Mouse (Mus musculus): Measurements from ENCODE around the gene Ints7.

Gene Ints7

GRCm38 (mm10) chr1:191575458-191576247 is at the start of gene Ints7, which contains the start of gene Dtl:
Gene Ints7, plus strand, starts transcription at chr1:191575636.
Gene Dtl, minus strand, starts transcription at chr1:191575544.
- DNase-seq (ENCODE audit: low spot score in 2 of 2) = peak; percentile 98 to 99

- peak; percentile 20 to 22 for DNase-seq (ENCODE audit: low spot score in 2 of 2)
Observed at GRCm38 (mm10) chr1:191527089-191527488, 48.3 kb upstream of the Ints7 start.

- no peak for DNase-seq (ENCODE audit: low spot score in 2 of 2)
Observed at GRCm38 (mm10) chr1:191527921-191528612, 47.4 kb upstream of the Ints7 start.

- no peak for DNase-seq (ENCODE audit: low spot score in 2 of 2)
Observed at GRCm38 (mm10) chr1:191529406-191529805, 46.0 kb upstream of the Ints7 start.

GRCm38 (mm10) chr1:191531023-191531422 is 44.4 kb upstream of the Ints7 start:
- DNase-seq (ENCODE audit: low spot score in 2 of 2) = no peak

GRCm38 (mm10) chr1:191534896-191535295 is 40.5 kb upstream of the Ints7 start:
- no peak for DNase-seq (ENCODE audit: low spot score in 2 of 2)

- no peak for DNase-seq (ENCODE audit: low spot score in 2 of 2)
Observed at GRCm38 (mm10) chr1:191540300-191540699, 35.1 kb upstream of the Ints7 start.

- DNase-seq (ENCODE audit: low spot score in 2 of 2) = peak in 1 of 2 experiments; percentile 26
Observed at GRCm38 (mm10) chr1:191541014-191541413, 34.4 kb upstream of the Ints7 start.

- no peak for DNase-seq (ENCODE audit: low spot score in 2 of 2)
Observed at GRCm38 (mm10) chr1:191541619-191542018, 33.8 kb upstream of the Ints7 start.

- no peak for DNase-seq (ENCODE audit: low spot score in 2 of 2)
Observed at GRCm38 (mm10) chr1:191543747-191544146, 31.7 kb upstream of the Ints7 start.

- no peak for DNase-seq (ENCODE audit: low spot score in 2 of 2)
Observed at GRCm38 (mm10) chr1:191550786-191551185, 24.6 kb upstream of the Ints7 start.

- DNase-seq (ENCODE audit: low spot score in 2 of 2) = no peak
Observed at GRCm38 (mm10) chr1:191557109-191557508, 18.3 kb upstream of the Ints7 start.

- no peak for DNase-seq (ENCODE audit: low spot score in 2 of 2)
Observed at GRCm38 (mm10) chr1:191559779-191560178, 15.7 kb upstream of the Ints7 start.

GRCm38 (mm10) chr1:191562823-191563365 is 12.5 kb upstream of the Ints7 start:
- no peak for DNase-seq (ENCODE audit: low spot score in 2 of 2)

GRCm38 (mm10) chr1:191567859-191568258 is 7.6 kb upstream of the Ints7 start:
- no peak for DNase-seq (ENCODE audit: low spot score in 2 of 2)

- DNase-seq (ENCODE audit: low spot score in 2 of 2) = no peak
Observed at GRCm38 (mm10) chr1:191569625-191570024, 5.8 kb upstream of the Ints7 start.

GRCm38 (mm10) chr1:191570415-191570814 is 5.0 kb upstream of the Ints7 start:
- DNase-seq (ENCODE audit: low spot score in 2 of 2) = no peak

- no peak for DNase-seq (ENCODE audit: low spot score in 2 of 2)
Observed at GRCm38 (mm10) chr1:191573906-191574639, 1.4 kb upstream of the Ints7 start.

- peak; percentile 44 to 66 for DNase-seq (ENCODE audit: low spot score in 2 of 2)
Observed at GRCm38 (mm10) chr1:191574871-191575457, 472 bp upstream of the Ints7 start.

GRCm38 (mm10) chr1:191579524-191579923 is 4.1 kb downstream of the Ints7 start:
- no peak for DNase-seq (ENCODE audit: low spot score in 2 of 2)

GRCm38 (mm10) chr1:191581641-191582040 is 6.2 kb downstream of the Ints7 start:
- no peak for DNase-seq (ENCODE audit: low spot score in 2 of 2)

GRCm38 (mm10) chr1:191583836-191584235 is 8.4 kb downstream of the Ints7 start:
- DNase-seq (ENCODE audit: low spot score in 2 of 2) = no peak

All from frontal cortex, postnatal 10 days (tissue).